Mouse (Mus musculus) MN1 (cell line): ENCODE measurements around the gene Olfr1009.
"Not testable (repeated sequence)": the region's sequence is repeated elsewhere in the genome, so short reads cannot be mapped to it uniquely, and the experiment has no call there.

ENCODE experiments used
- DNase-seq: peaks from one replicate; pipeline ENCODE4 v3.0.0-alpha.2; 2016; ENCODE audit warnings: low spot score

The Olfr1009 gene

DNA sequence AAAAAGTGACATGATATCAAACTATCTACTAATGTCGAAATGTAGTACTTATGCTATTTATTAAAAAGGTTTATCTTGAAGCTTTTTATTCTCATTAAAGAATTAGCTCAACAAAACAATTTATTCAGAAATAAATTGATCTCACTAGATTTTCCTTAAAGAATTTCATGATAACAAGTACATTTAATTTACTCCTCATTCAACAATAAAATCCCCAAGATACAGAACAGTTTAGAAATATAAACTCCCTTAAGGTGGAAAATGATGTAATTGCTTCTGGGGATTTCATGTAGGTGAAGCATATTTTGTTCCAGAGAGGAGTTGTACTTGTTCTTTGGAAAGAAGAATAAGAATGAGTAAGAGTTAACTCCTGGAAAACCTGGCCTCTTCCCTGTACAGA is at the start of gene Olfr1009:
Olfr1009 (plus strand) TSS at position 301 of the 400 bp plus-strand sequence.
- no peak for DNase-seq

- no peak for DNase-seq
These were observed 36.6 kb upstream of the Olfr1009 start, which contains the start of gene Olfr1006 for GRCm38 (mm10) chr2:85678667-85679066. Gene Olfr1006, minus strand, starts transcription at chr2:85678767.

- DNase-seq: no peak
These were observed 26.1 kb upstream of the Olfr1009 start, which contains the start of gene Olfr1008 for GRCm38 (mm10) chr2:85689131-85689530. Gene Olfr1008, plus strand, starts transcription at chr2:85689431.

DNA sequence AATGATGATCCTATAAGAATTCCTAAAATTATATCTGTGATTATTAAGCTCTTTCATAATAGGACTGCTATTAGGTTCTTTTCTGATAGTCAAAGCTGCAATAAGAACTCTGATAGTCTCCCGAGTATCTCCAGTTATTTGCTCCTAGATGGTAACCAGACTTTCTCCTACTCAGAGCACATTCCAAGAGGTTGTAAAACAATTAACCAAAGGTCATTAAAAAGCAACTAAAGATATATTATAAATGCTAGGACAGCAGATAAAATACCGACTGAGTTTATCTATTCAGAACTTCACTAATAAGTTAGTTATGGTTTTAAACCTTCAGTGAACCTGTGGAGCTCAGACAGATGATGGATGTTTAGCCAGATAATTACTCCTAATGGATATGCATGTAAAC is 4.5 kb upstream of the Olfr1009 start:
- DNase-seq: not testable (repeated sequence)

DNA sequence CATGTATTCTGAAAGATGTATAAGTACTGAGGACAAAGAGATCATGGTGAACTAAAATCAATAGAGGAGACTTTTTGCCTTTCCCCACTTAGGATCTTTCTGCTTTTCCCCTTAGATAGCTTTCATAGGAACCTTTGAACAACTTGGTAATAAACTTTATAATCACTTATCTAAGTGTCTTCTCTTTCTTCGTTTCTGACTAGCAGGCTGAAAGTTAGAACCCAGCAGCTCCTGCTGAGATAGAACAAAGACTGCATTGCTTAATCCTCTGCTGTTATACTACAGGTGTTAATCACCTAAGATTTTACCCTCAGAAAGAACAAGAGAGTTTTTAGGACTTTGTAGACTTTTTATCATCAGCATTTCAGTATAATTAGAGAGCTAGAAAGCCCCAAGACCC is 4.1 kb upstream of the Olfr1009 start:
- no peak for DNase-seq

GRCm38 (mm10) chr2:85725793-85726192 is 10.6 kb downstream of the Olfr1009 start:
- DNase-seq: peak; percentile 28

DNA sequence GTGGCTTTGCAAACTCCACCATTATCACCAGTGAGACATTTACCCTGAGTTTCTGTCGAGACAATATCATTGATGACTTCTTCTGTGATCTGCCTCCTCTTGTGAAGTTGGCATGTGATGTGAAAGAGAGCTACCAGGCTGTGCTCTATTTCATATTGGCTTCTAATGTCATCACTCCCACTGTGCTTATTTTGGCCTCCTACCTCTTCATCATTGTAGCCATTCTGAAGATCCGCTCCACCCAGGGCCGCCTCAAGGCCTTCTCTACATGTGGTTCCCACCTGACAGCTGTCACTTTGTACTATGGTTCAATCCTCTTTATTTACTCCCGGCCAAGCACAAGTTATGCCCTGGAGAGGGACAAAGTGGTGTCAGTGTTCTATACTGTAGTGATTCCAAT is 38.6 kb downstream of the Olfr1009 start:
- no peak for DNase-seq

- no peak for DNase-seq
These were observed 47.4 kb downstream of the Olfr1009 start, which contains the start of gene Olfr1012 for GRCm38 (mm10) chr2:85762666-85763065. Gene Olfr1012, minus strand, starts transcription at chr2:85762766.

DNA sequence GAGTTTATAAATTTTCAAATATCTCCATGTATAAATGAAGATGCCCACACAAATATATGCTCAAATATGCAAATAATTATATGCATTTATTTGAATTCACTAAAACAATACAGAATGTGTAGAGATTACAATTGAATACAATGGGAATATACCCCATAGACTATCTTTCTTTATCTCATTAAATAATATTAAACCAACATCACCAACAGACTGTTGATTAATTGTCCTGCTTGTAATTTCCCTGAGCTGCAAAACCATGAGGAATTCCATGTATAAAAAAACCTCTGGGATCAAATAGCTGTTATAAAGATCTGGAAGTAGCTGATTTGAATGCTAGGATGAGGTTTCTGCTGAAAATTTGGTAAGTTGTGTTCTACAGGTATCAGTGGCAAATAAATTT is 51.6 kb downstream of the Olfr1009 start, which contains the start of gene Olfr1013:
Olfr1013 (plus strand) TSS at position 301 of the 400 bp plus-strand sequence.
- DNase-seq: no peak

- DNase-seq: no peak
These were observed 57.2 kb downstream of the Olfr1009 start, which contains the start of gene Olfr1014 for GRCm38 (mm10) chr2:85772413-85772812. Gene Olfr1014, plus strand, starts transcription at chr2:85772713.
